Mouse (Mus musculus): ENCODE results near the gene Plbd1.

Plbd1 gene

DNA sequence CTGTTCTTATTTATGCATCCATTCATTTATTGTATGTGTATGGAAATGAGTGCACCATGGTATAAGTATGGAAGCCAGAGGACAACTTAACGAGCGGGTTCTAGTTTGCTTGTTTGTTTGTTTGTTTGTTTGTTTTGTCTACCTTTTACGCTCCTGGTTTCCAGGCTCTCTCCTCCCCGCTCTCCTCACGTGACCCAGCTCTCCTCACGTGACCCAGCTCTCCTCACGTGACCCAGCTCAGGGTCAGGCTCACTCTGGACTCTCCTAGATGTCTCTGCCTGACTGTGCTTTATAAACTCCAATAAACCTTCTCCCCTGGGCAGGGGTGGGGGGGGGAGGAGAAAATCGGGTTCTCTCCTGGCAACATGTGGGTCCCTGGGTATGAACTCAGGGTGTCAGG is 11.1 kb downstream of the Plbd1 start:
- DNase-seq (ENCODE audit: low spot score): no peak

GRCm38 (mm10) chr6:136647455-136647861 is 14.3 kb downstream of the Plbd1 start:
- no peak for DNase-seq (ENCODE audit: low spot score)

GRCm38 (mm10) chr6:136646207-136646606 is 15.5 kb downstream of the Plbd1 start:
- no peak for DNase-seq (ENCODE audit: low spot score)

DNA sequence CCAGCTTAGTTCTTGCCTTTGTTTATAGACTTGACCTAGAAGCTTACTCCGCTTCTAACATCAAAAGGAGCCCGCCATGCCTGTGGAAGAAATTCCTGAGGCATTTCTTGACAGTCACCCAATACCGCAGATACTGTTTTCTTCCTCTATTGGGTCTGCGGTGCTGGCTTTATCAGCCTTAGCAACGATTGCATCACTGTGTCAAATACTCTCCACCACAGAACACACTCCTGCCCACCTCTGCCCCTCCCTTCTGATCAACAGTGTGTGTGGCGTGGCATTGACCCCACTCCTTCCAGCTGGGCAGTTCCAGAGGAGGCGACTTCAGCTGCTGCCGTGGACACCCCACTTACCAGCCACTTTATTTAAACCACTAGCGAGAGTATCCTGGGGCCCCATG is 16.0 kb downstream of the Plbd1 start:
- no peak for DNase-seq (ENCODE audit: low spot score)

DNA sequence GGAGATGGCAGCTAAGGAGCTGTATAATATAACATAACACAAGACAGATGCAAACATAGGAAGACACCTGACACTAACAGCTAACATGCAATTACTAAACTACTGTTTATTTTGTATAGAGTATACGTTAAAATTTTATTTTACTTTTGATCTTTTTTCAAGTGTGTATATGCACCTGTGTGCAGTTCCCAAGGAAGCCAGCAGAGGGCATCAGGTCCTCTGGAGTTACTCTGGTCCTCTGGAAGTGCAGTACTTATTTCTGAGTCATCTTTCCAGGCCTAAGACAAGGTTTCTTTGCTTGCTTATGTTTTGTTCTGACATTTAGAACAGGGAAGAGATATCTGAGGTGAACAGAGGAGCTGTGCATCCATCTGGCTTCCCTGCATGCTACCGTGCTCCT is 17.6 kb downstream of the Plbd1 start:
- DNase-seq (ENCODE audit: low spot score): peak; percentile 54

GRCm38 (mm10) chr6:136634982-136635381 is 26.7 kb downstream of the Plbd1 start:
- no peak for DNase-seq (ENCODE audit: low spot score)

DNA sequence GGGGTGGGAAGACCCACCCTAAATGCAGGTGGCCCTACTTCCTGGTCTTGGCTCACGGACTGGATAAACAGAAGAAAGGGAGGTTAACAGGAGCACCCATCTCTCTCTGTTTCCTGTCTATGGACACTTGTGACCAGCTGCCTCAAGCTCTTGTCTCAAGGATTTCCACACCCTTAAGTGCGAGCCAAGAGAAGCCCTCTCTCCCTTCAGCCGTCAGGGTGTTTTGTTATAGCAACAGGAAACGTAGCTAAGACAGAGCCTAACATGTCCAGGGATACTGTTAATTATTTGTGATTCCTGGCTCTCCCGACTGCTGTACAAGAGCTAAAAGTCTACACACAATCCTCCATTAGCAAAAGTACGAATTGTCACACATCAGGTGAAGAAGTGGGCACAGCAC is 28.0 kb downstream of the Plbd1 start:
- DNase-seq (ENCODE audit: low spot score): no peak

DNA sequence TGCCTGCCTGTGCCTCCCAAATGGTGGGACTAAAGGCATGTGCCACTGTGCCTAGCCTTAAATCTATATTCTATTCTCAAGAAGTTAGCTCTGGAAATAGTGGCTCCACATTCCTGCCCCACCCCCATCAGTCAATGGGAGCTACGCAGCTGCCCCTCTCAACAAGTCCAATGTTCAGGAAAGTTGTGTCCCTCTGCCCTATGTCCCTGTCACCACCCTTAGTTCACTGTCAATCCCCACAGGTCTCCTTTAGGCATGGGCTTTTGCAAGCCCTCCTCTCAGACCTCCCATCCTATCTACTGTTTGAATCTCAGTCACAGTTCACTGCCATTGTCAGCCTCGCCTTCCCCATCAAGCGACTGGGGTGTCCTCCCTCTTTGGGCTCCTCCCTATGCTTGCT is 28.6 kb downstream of the Plbd1 start:
- no peak for DNase-seq (ENCODE audit: low spot score)

DNA sequence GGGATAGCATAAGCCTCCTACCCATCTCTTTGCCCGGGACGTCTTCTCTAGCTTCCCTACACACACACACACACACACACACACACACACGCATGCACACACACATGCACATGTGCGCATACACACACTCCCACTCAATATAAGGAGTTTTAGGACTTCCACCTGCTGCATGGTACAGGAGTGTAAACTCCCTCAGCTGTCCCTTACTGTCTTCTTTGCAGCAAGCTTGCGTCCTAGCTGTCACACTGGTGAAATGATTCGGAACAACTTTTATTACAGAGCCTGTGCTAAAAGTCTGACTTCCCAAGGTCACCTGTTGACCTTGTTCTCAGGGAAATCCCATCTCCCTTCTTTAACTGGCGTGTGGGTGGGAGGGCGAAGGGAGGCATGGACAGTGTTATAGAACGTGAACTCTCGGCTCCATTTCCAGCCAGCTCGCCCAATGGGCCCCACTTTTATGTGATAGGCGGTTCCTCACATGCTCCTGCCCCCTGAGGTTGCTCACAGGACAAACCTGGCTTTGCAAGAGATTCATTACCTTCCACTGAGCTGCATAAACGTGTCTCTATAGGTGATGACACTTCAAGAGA is 29.7 kb downstream of the Plbd1 start:
- DNase-seq (ENCODE audit: low spot score): no peak

GRCm38 (mm10) chr6:136631519-136631918 is 30.2 kb downstream of the Plbd1 start:
- no peak for DNase-seq (ENCODE audit: low spot score)

DNA sequence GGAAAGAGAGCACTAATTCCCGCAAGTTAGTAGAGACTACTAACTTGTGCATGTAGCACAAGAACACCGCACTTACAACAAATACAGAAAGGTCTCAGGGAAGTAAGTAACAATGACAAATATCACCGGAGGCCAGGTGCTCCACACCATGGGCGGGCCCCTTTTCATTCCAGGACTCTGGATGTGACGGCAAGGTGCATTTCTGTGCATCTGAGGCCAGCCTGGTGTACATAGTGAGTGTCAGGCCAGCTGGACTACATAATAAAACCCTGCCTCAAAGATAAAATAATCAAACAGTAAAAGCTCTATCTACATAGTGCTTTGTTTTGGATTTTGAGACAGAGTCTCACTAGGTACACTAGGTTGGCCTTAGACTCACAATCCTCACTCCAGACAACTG is 32.1 kb downstream of the Plbd1 start:
- no peak for DNase-seq (ENCODE audit: low spot score)

GRCm38 (mm10) chr6:136625421-136625820 is 36.3 kb downstream of the Plbd1 start:
- no peak for DNase-seq (ENCODE audit: low spot score)

GRCm38 (mm10) chr6:136620361-136621139 is 41.2 kb downstream of the Plbd1 start:
- peak; percentile 92 for DNase-seq (ENCODE audit: low spot score)

- no peak for DNase-seq (ENCODE audit: low spot score)
Measured at GRCm38 (mm10) chr6:136614156-136614555, 47.6 kb downstream of the Plbd1 start.

DNA sequence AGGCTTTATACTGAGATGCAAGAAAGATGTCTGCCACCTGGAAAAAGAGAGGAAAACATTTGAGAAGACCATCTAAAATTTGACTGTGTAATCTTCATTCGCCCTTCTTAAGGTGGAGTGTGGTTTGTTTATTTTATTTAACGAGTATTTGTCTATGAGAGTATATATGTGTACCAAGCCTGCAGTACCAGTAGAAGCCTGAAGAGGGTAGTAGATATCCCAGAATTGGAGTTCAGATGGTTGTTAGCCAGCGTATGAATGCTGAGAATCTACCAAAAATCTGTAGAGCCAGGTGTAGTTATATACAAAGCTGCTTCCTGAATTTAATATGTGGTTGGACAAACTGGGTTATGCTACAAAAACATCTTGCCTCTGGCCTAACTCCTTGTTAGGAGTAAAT is 49.4 kb downstream of the Plbd1 start:
- no peak for DNase-seq (ENCODE audit: low spot score)

GRCm38 (mm10) chr6:136611351-136612215 is 50.1 kb downstream of the Plbd1 start:
- peak; percentile 59 for DNase-seq (ENCODE audit: low spot score)

- no peak for DNase-seq (ENCODE audit: low spot score)
Measured at GRCm38 (mm10) chr6:136602601-136603000, 59.1 kb downstream of the Plbd1 start.

DNA sequence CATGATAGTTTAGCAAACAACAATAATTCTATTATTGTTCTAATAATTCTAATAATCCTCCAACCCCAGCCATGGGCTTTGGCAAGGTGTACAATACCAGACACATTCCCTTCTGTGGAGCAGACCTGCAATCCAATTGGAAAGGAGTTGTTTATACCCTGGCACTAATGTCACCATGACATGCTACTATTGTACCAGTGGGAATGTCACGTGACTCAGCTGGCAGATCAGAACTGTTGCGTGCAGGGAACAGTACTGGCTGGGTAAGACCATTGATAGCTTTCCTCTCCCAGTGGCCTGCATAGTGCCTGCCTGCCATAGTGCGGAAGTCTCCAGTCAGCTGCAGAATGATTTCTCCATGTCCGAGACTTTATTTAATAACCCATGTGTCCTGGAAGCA is 67.2 kb downstream of the Plbd1 start:
- DNase-seq (ENCODE audit: low spot score): no peak

- DNase-seq (ENCODE audit: low spot score): no peak
Measured at GRCm38 (mm10) chr6:136590739-136591138, 71.0 kb downstream of the Plbd1 start.

GRCm38 (mm10) chr6:136566002-136566401 is 95.7 kb downstream of the Plbd1 start:
- no peak for DNase-seq (ENCODE audit: low spot score)

Measured in testis, postnatal 10 days (tissue).